Mouse (Mus musculus) urinary bladder, postnatal 4 days (tissue): Measurements from ENCODE around the gene Il22ra1.
"Not testable (repeated sequence)": the region's sequence is repeated elsewhere in the genome, so short reads cannot be mapped to it uniquely, and the experiment has no call there.

Source experiments
- DNase-seq, 2 experiments: peaks; one replicate each; pipeline ENCODE4 v3.0.0; 2021 to 2022; ENCODE audit warnings: low spot score in 2 of 2

Gene Il22ra1

GRCm38 (mm10) chr4:135727817-135728216 is at the start of gene Il22ra1:
TSS of gene Il22ra1 (plus strand) at chr4:135728172.
- peak in 1 of 2 experiments; percentile 46 for DNase-seq

GRCm38 (mm10) chr4:135679316-135679715 is 48.7 kb upstream of the Il22ra1 start:
- no peak for DNase-seq

GRCm38 (mm10) chr4:135681789-135682188 is 46.2 kb upstream of the Il22ra1 start:
- DNase-seq = no peak

GRCm38 (mm10) chr4:135683553-135683952 is 44.4 kb upstream of the Il22ra1 start:
- no peak for DNase-seq

GRCm38 (mm10) chr4:135684731-135685130 is 43.2 kb upstream of the Il22ra1 start:
- DNase-seq = no peak

- DNase-seq = peak in 1 of 2 experiments; percentile 43
Observed at GRCm38 (mm10) chr4:135685906-135686567, 41.9 kb upstream of the Il22ra1 start, which contains the start of gene Ifnlr1. TSS of gene Ifnlr1 (plus strand) at chr4:135686287.

GRCm38 (mm10) chr4:135686568-135686953 is 41.4 kb upstream of the Il22ra1 start:
- no peak for DNase-seq

GRCm38 (mm10) chr4:135689797-135690196 is 38.2 kb upstream of the Il22ra1 start:
- no peak for DNase-seq

- DNase-seq = no peak
Observed at GRCm38 (mm10) chr4:135690241-135690640, 37.7 kb upstream of the Il22ra1 start.

GRCm38 (mm10) chr4:135692916-135693315 is 35.1 kb upstream of the Il22ra1 start:
- DNase-seq = no peak

- no peak for DNase-seq
Observed at GRCm38 (mm10) chr4:135698498-135698897, 29.5 kb upstream of the Il22ra1 start.

- DNase-seq = no peak
Observed at GRCm38 (mm10) chr4:135703497-135703896, 24.5 kb upstream of the Il22ra1 start.

GRCm38 (mm10) chr4:135704016-135704415 is 24.0 kb upstream of the Il22ra1 start:
- no peak for DNase-seq

- DNase-seq = no peak
Observed at GRCm38 (mm10) chr4:135706045-135706444, 21.9 kb upstream of the Il22ra1 start.

GRCm38 (mm10) chr4:135709072-135709564 is 18.9 kb upstream of the Il22ra1 start:
- DNase-seq = peak; percentile 55 to 81

- no peak for DNase-seq
Observed at GRCm38 (mm10) chr4:135709621-135710020, 18.4 kb upstream of the Il22ra1 start.

GRCm38 (mm10) chr4:135710392-135710791 is 17.6 kb upstream of the Il22ra1 start:
- no peak for DNase-seq

GRCm38 (mm10) chr4:135714776-135715175 is 13.2 kb upstream of the Il22ra1 start:
- DNase-seq = no peak

GRCm38 (mm10) chr4:135716438-135716837 is 11.5 kb upstream of the Il22ra1 start:
- DNase-seq = not testable (repeated sequence)

- DNase-seq = no peak
Observed at GRCm38 (mm10) chr4:135722540-135723290, 5.3 kb upstream of the Il22ra1 start.

- no peak for DNase-seq
Observed at GRCm38 (mm10) chr4:135726416-135726815, 1.6 kb upstream of the Il22ra1 start.

GRCm38 (mm10) chr4:135730204-135730603 is 2.2 kb downstream of the Il22ra1 start:
- no peak for DNase-seq

GRCm38 (mm10) chr4:135730951-135731350 is 3.0 kb downstream of the Il22ra1 start:
- DNase-seq = no peak
